15 mouse cellular contexts compared by ENCODE assay signal in genomic region chr5:41898748-41899147, GRCm38 (mm10). TPM values are rescaled to one million over a fixed set of nuclear protein-coding genes. Genes with fewer than 3 reads are reported as not detected.
DNase-seq lines count a peak whose midpoint lies in the region.
"Had no signal": no experiment of that assay in that cellular context is flagged by ENCODE, and none has a peak within 500 bp of the region (broad histone marks: within the 10 kb centered on the region; RNA-seq: fewer than 3 reads in every experiment).

No protein-coding gene starts in this region.

- peak; percentile 15 for DNase-seq in adrenal gland, postnatal 10 days
- no peak for DNase-seq in adrenal gland, postnatal 25 days
- peak; percentile 43 for DNase-seq in layer of hippocampus, adult 11-12 months (ENCODE audit: low spot score)
- no peak for DNase-seq in layer of hippocampus, postnatal 10 days (ENCODE audit: low spot score in 2 of 2)
- DNase-seq in right cerebral cortex, postnatal 10 days (ENCODE audit: low spot score in 2 of 2) = peak; percentile 38 to 43
- DNase-seq in right cerebral cortex, postnatal 25 days = no peak
- DNase-seq in adipocyte (ENCODE audit: low spot score) = no peak
- DNase-seq: cerebellum, adult 18-20 months; cerebellum, postnatal 25 days; gastrocnemius, postnatal 36 days; kidney, postnatal 36 days; liver, postnatal 0 days; retina, postnatal 1 day; spleen, adult 18-20 months; thymus, postnatal 25 days had no signal

RNA-seq across cellular contexts. Expression of gene Bod1l, which starts 54.6 kb away (rescaled TPM):
- 10 to 100 TPM; 23.3 to 28.1 TPM for total RNA-seq in adrenal gland, postnatal 10 days (2021)
- 42.9 and 43.3 TPM in 2 replicates for total RNA-seq in adrenal gland, postnatal 25 days (2021)
- 10 to 100 TPM; 32.8 to 34.9 TPM for total RNA-seq in layer of hippocampus, postnatal 10 days (2021)

Comparison
In these comparisons a context has a peak if more than half of its experiments do, and no peak if none do; other contexts are left out.
1. DNase-seq: peak in adrenal gland, postnatal 10 days (single experiment), layer of hippocampus, adult 11-12 months (single experiment) and right cerebral cortex, postnatal 10 days (2 of 2); none in adrenal gland, postnatal 25 days (single experiment), layer of hippocampus, postnatal 10 days (0 of 2), right cerebral cortex, postnatal 25 days (single experiment) and adipocyte (single experiment).